Mouse (Mus musculus): Measurements from ENCODE around the gene Plxdc1. TPM values are rescaled to one million over a fixed set of nuclear protein-coding genes. Genes with fewer than 3 reads are reported as not detected.

Plxdc1 gene
- polyA plus RNA-seq, 1 experiment from 2014 or later, result 0.34 TPM

DNA sequence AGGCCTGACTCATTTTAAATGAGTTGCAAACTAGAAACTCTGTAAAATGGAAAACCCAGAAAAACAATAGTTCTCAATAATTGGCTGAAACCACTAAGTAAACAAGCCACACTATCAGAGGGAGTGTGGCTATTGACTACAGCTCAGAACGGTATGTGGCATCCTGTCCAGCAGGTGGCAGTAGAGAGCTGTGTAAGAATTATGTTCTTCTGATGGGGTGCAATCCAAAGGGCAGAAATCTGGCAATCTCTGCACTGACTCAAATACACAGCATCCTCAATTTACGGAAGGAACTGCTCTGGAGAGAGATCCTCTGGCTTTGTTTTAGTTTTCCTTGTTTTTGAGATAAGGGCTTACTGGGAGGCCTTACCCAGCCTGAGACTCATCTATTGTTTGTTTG lies 86.4 kb downstream of the Plxdc1 start:
- Histone ChIP-seq H3K27me3 (no peaks in the 10 kb centered on the region), H3K27ac (replicated peaks) (no peak overlapping the region), H3K36me3 (no peaks in the 10 kb centered on the region), H3K9ac (replicated peaks) (no peak overlapping the region), H3K9me3 (no peaks in the 10 kb centered on the region), H3K4me3 (no peak overlapping the region), H3K4me2 (replicated peaks) (no peak overlapping the region), H3K4me1 (no peaks in the 10 kb centered on the region)
- 6% methylated on average over 2 of the region's 2 CpGs for WGBS
- 0 out of 2 replicates have a peak, but pooled peaks have one; percentile 38 for ATAC-seq (ENCODE audit: low FRiP score, low read depth)

DNA sequence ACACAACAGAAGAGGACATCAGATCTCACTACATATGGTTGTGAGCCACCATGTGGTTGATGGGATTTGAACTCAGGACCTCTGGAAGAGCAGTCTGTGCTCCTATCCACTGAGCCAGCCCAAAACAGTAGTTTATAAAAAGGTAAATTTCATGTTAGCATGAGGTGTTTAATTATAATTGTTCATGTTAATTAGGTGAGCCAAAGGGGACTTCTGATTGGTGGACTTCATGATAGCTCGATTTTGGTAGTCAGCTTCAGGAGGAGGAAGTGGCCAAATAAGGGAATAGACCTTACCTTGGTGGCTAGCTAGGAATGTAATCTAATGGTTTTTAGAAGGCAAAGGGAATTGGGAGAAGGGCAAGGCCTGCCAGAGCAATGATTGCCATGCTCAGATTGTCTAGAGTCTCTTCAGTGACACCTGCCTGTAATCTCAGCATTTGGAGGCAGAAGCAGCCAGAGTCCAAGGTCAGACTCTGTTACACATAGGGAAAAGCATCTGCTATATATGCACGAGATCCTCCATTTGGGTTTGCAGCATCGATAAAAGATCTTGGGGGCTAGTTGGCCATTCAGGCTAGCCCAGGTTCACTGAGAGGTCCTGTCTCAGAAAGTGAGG lies 88.6 kb downstream of the Plxdc1 start:
- WGBS, result 86% methylated on average over 3 of the region's 3 CpGs
- Histone ChIP-seq H3K9ac (replicated peaks) (no peak overlapping the region), H3K4me1 (no peaks in the 10 kb centered on the region), H3K4me2 (replicated peaks) (no peak overlapping the region), H3K9me3 (no peaks in the 10 kb centered on the region), H3K36me3 (no peaks in the 10 kb centered on the region), H3K27ac (replicated peaks) (no peak overlapping the region), H3K4me3 (no peak overlapping the region), H3K27me3 (no peaks in the 10 kb centered on the region)
- no peak for ATAC-seq (ENCODE audit: low FRiP score, low read depth)

DNA sequence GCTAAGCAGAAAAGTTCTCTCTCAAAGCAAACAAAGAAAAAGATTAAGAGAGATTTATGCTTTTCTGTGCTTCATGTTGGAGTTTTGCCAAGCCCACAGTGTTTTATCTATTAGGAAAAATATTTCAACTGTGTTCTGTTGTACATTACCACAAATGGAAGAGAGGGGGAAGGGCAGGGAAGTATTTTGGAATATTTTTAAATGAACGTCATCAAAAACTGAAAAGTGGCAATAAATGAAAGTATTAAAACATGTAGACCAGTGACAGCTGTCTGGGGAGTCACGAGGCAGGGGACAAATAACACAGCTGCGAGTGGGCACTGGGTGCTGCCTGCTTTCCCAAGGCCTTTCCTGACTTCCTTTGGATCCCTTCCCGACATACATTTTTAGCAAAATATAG lies 89.6 kb downstream of the Plxdc1 start:
- no peaks in the 10 kb centered on the region for H3K27me3 ChIP-seq
- H3K36me3 ChIP-seq, result no peaks in the 10 kb centered on the region
- WGBS, result 87% methylated on average over 4 of the region's 4 CpGs
- H3K27ac ChIP-seq (replicated peaks), result no peak overlapping the region
- no peak for ATAC-seq (ENCODE audit: low FRiP score, low read depth)
- H3K4me2 ChIP-seq (replicated peaks), result no peak overlapping the region
- no peak overlapping the region for H3K9ac ChIP-seq (replicated peaks)
- H3K4me1 ChIP-seq, result no peaks in the 10 kb centered on the region
- no peaks in the 10 kb centered on the region for H3K9me3 ChIP-seq
- no peak overlapping the region for H3K4me3 ChIP-seq

DNA sequence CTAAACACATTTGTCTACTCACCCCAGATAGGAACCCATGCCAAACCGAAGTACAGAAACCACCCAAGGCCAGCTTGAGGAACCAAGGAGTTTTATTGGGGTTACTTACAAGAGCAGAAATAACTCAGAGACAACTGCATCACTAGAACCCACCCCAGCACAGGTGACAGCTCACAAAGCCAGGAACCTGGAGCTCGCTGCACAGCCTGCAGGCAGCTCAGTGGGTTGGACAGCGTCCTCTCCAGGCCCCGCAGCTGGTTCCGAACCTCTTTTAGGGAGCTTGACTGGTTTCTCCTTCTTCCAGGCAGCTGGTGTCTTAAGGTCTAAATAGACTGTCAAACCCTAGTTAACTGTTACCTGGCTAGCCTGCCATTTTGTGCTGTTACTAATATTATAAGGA lies 94.4 kb downstream of the Plxdc1 start:
- WGBS, result 76% methylated on average over 5 of the region's 5 CpGs

DNA sequence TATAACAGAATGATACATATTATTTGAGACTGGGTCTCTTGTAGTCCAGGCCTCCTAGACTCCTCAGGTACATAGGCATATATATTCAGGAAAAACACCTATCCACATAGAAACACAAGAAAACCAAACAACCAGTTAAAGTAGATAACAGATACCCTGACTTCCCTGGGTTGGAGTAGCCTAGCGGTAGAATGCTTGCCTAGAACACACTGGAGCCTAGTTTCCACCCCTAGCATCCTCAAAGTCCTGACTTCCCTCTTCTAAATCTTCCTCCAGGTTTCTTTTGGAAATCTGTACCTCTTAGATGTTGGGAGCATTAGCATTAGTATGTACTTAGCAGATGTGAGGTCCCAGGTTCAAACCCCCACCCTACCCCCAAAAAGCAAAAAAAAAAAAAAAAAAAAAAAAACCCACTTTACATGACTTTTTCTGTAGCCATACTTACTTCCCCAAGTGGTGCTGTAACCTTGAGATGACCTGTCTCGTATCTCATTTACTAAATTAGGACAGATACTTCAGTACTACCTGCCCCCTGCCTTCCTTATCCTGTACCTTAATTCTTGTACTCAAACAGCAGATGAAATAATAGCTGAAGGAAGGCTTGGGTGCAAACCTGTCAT lies 100.8 kb downstream of the Plxdc1 start:
- no peak for ATAC-seq (ENCODE audit: low FRiP score, low read depth)
- no peaks in the 10 kb centered on the region for H3K36me3 ChIP-seq
- no peak overlapping the region for H3K4me3 ChIP-seq
- H3K27me3 ChIP-seq, result no peaks in the 10 kb centered on the region
- 0 out of 2 replicates have a peak overlapping the region, but pooled peaks have one; percentile 61 for H3K4me2 ChIP-seq (replicated peaks)
- 95% methylated on average over 2 of the region's 2 CpGs for WGBS
- no peaks in the 10 kb centered on the region for H3K9me3 ChIP-seq
- H3K9ac ChIP-seq (replicated peaks), result no peak overlapping the region
- H3K27ac ChIP-seq (replicated peaks), result no peak overlapping the region
- no peaks in the 10 kb centered on the region for H3K4me1 ChIP-seq

More for the DNA sequence above, 94.4 kb downstream of the Plxdc1 start:
- H3K9me3 ChIP-seq, result no peaks in the 10 kb centered on the region
- no peaks in the 10 kb centered on the region for H3K27me3 ChIP-seq
- no peak overlapping the region for H3K4me2 ChIP-seq (replicated peaks)
- H3K4me3 ChIP-seq, result no peak overlapping the region
- no peaks in the 10 kb centered on the region for H3K4me1 ChIP-seq
- no peaks in the 10 kb centered on the region for H3K36me3 ChIP-seq
- no peak overlapping the region for H3K27ac ChIP-seq (replicated peaks)
- ATAC-seq (ENCODE audit: low FRiP score, low read depth), result no peak
- no peak overlapping the region for H3K9ac ChIP-seq (replicated peaks)

DNA sequence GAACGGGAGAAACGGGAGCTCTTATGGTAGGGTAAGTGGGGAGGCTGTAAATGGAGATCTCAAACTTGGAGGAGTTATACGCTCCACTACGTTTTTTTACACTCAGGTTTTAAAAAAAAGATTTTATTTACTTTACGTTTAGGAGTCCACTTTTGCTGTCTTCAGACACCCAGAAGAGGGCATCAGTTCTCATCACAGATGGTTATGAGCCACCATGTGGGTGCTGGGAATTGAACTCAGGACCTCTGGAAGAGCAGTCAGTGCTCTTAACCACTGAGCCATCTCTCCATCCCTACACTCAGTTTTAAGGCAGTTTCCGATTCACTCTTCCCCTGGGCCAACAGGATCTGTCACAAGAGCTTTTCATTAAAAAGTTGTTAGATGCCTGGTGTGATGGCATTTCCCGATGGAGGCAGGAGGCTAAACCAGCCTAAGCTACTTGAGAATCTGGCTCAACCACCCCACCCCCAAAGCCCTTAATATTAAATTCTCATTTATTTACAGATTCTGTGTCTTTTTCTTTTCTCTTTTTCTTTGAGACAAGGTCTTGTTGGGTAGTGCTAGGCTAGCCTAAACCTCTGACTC lies 101.6 kb downstream of the Plxdc1 start:
- Histone ChIP-seq H3K9me3 (no peaks in the 10 kb centered on the region), H3K27me3 (no peaks in the 10 kb centered on the region)
- WGBS, result 21% methylated on average over 7 of the region's 7 CpGs

DNA sequence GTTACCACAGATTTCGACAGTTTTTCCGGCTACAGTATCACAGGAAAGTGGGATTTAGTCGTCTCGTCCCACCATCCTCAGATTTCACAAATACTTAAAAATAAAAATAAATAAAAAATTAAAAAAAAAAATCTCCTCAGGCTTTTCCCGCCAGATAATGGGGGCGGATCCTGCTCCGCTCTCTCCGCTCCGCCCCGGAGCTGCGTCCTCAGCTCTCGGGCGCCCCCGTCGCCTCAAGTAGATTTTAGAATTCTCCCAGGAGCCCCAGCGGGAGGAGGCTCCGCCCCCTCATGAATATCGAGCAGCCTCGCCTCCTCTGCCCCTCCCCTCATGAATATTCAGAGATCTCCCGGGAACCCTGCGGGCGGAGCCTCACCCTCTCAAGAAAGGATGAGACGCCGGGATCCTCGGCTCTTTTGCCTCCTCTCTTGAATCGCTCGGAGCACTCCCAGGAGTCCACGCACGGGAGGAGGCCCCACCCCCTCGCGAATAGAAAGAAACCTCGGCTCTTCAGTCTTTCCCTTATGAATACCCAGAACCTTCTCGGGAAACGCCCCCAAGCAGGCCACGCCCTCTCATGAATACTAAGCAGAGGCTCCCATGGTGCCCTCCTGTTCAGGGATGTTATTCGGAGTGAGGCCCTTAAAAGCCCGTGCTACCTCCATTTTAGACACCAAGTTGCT lies 102.2 kb downstream of the Plxdc1 start, which contains the start of gene Fbxo47:
Gene Fbxo47 (minus strand): TSS at position 237 of the 683 bp plus-strand sequence.
- Histone ChIP-seq H3K36me3 (no peaks in the 10 kb centered on the region), H3K9me3 (no peaks in the 10 kb centered on the region), H3K4me3 (peak within 1 kb of the TSS; percentile 57), H3K27ac (replicated peaks) (peak within 1 kb of the TSS; percentile 87), H3K4me1 (no peaks in the 10 kb centered on the region), H3K27me3 (no peaks in the 10 kb centered on the region), H3K4me2 (replicated peaks) (peak within 1 kb of the TSS; percentile 61), H3K9ac (replicated peaks) (peak within 1 kb of the TSS; percentile 48; the same call in 1 of the 2 replicates)
- ATAC-seq (ENCODE audit: low FRiP score, low read depth), result peak; percentile 95
- under 1% methylated on average over 37 of the region's 37 CpGs for WGBS

More for the DNA sequence above, 101.6 kb downstream of the Plxdc1 start:
- Histone ChIP-seq H3K36me3 (no peaks in the 10 kb centered on the region), H3K4me2 (replicated peaks) (peak overlapping the region; percentile 61), H3K9ac (replicated peaks) (peak overlapping the region; percentile 8; the same call in 1 of the 2 replicates), H3K27ac (replicated peaks) (peak overlapping the region; percentile 87), H3K4me1 (no peaks in the 10 kb centered on the region), H3K4me3 (peak overlapping the region; percentile 57)
- ATAC-seq (ENCODE audit: low FRiP score, low read depth), result peak; percentile 4; the same call in 1 of the 2 replicates

DNA sequence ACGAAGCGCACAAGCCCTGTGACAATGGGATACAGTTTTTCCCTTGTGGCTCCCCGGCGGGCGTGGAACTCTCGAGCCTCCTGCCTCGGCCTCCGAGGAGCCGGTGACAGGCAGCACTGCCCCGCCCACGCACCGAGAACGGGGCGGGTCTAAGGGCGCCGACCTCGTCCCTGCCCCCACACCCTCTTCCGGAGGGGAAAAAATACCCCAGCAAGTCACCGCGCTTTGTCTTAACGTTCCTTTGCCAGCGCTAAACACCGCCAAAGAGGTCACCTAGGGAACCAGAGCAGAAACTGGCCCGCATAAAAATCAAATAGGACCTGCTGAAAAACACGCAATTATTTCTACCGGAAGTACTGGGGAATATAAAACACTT lies 102.7 kb downstream of the Plxdc1 start:
- H3K9me3 ChIP-seq, result no peaks in the 10 kb centered on the region
- WGBS, result 3% methylated on average over 26 of the region's 26 CpGs
- peak; percentile 55 for ATAC-seq (ENCODE audit: low FRiP score, low read depth)
- H3K9ac ChIP-seq (replicated peaks), result peak overlapping the region; percentile 48; the same call in 1 of the 2 replicates
- H3K4me1 ChIP-seq, result no peaks in the 10 kb centered on the region
- no peaks in the 10 kb centered on the region for H3K36me3 ChIP-seq
- peak overlapping the region; percentile 76 for H3K27ac ChIP-seq (replicated peaks)
- H3K27me3 ChIP-seq, result no peaks in the 10 kb centered on the region
- H3K4me2 ChIP-seq (replicated peaks), result peak overlapping the region; percentile 61
- peak overlapping the region; percentile 57 for H3K4me3 ChIP-seq

DNA sequence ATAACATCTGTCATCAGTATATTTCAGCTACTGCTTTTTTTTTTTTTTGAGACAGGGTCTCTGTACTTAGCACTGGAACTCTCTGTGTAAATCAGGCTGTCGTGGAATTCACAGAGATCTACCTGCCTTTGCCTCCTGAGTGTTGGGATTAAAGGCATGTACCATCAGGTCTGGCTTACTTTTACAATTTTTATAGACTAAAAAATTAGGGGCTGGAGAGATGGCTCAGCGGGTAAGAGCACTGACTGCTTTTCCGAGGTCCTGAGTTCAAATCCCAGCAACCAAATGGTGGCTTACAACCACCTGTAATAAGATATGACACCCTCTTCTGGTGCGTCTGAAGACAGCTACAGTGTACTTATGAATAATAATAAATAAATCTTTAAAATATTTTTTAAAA lies 105.9 kb downstream of the Plxdc1 start:
- H3K36me3 ChIP-seq, result no peaks in the 10 kb centered on the region
- no peak overlapping the region for H3K4me3 ChIP-seq
- ATAC-seq (ENCODE audit: low FRiP score, low read depth), result no peak
- WGBS, result 95% methylated on average over 4 of the region's 4 CpGs
- H3K27ac ChIP-seq (replicated peaks), result no peak overlapping the region
- no peaks in the 10 kb centered on the region for H3K4me1 ChIP-seq
- no peak overlapping the region for H3K9ac ChIP-seq (replicated peaks)
- H3K27me3 ChIP-seq, result no peaks in the 10 kb centered on the region
- no peak overlapping the region for H3K4me2 ChIP-seq (replicated peaks)
- H3K9me3 ChIP-seq, result no peaks in the 10 kb centered on the region

DNA sequence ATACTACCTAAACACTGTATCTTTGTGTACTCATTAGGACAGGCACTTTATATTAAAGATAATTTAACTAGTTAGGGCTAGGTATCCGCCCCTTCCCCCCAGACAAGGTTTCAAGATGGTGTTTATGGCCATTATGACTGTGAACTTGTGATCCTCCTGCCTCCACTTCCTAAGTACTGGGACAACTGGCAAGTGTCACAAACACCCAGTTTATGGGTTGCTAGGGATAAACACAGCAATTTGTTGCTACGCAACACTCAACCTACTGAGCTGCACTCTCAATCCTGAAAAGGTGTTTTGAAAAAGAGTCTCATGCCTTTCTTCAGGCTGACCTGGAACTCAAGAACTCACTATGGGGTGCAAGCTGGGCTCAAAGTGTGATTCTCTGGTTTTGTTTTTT lies 108.9 kb downstream of the Plxdc1 start:
- Histone ChIP-seq H3K27me3 (no peaks in the 10 kb centered on the region), H3K4me1 (no peaks in the 10 kb centered on the region), H3K4me2 (replicated peaks) (no peak overlapping the region), H3K9me3 (no peaks in the 10 kb centered on the region), H3K9ac (replicated peaks) (no peak overlapping the region), H3K27ac (replicated peaks) (no peak overlapping the region), H3K4me3 (no peak overlapping the region), H3K36me3 (no peaks in the 10 kb centered on the region)
- WGBS, result 85% methylated on average over 2 of the region's 2 CpGs
- no peak for ATAC-seq (ENCODE audit: low FRiP score, low read depth)

DNA sequence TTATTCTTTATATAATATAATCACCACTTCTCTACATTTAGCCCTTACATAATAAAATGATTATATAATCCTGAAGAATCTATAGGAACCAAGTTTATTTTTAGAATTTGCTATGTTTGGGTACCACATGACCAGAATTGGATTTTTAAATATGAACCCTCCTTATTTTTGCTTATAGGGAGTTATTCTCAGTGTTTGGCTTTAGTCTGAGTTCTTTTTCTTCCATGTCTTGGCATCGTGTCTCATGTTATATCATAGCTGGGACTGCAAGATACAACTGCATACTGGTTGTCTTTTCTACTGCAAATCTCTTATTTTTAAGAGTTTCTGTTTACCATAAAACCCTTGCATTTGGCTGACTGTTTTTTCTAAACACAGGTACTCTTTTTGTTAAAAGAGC lies 111.8 kb downstream of the Plxdc1 start:
- Histone ChIP-seq H3K9ac (replicated peaks) (no peak overlapping the region), H3K4me1 (no peaks in the 10 kb centered on the region), H3K9me3 (no peaks in the 10 kb centered on the region), H3K36me3 (no peaks in the 10 kb centered on the region), H3K27ac (replicated peaks) (no peak overlapping the region), H3K27me3 (no peaks in the 10 kb centered on the region), H3K4me3 (no peak overlapping the region), H3K4me2 (replicated peaks) (no peak overlapping the region)
- WGBS, result 90% methylated on average over 1 of the region's 1 CpGs
- no peak for ATAC-seq (ENCODE audit: low FRiP score, low read depth)

Measured in midbrain, embryonic 12.5 days (tissue).